Mouse (Mus musculus): ENCODE data around the gene Dmrt3. TPM values are rescaled to one million over a fixed set of nuclear protein-coding genes. Genes with fewer than 3 reads are reported as not detected.

Gene Dmrt3
- polyA plus RNA-seq, 1 experiment = 0.33 TPM

DNA sequence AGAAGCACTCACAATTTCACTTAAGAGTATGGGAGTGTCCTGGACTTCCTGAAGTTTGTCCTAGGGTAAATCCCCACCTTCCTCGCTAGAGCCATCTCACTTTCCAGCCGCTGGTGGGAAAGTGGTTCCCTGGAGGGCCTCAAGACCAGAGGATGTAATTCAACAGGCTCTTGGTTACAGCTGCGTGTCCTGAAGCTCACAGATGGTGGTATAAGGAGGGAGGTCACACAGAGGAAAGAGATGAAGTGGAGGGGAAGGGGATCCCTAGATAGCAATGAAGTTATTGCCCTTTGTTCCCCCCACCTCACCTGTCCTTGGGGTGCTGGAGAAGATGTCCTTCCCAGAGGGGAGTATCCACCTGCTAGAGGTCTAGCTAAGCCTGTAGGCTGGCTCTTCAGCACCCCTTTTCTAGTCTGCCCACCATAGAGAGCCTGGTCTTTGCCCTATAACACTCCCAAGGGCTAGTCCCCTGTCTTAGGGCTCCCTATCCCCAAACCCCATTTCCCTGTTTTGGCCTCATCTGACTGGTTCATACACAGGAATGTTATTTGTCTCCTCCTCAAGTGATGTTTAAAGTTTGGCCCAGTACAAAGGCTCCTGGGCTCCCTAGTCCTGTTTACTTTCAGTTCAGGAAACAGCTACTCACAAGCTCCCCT is 59.6 kb downstream of the Dmrt3 start:
- 13% methylated on average over 3 of the region's 3 CpGs for WGBS
- no peak overlapping the region for H3K27ac ChIP-seq (ENCODE audit: insufficient read depth, low read depth, low read length)
- H3K4me1 ChIP-seq (ENCODE audit: control insufficient read depth, insufficient read depth, insufficient read length, low read length) = peaks cover 14% of the 10 kb centered on the region; the same call in 1 of the 2 replicates
- TF ChIP-seq CTCF (IDR thresholded peaks at IDR 0.05; ENCODE audit: extremely low read depth, insufficient read length, insufficient replicate concordance, low read depth, low read length) (no peak), POLR2A (IDR thresholded peaks at IDR 0.05; ENCODE audit: low read depth, low read length) (no peak)
- H3K4me3 ChIP-seq (ENCODE audit: low read depth, low read length) = no peak overlapping the region
- peaks cover 79% of the 10 kb centered on the region for H3K27me3 ChIP-seq (ENCODE audit: control insufficient read depth, insufficient read depth, low read length)
- no peaks in the 10 kb centered on the region for H3K36me3 ChIP-seq (ENCODE audit: control insufficient read depth, insufficient read depth, low read length)

DNA sequence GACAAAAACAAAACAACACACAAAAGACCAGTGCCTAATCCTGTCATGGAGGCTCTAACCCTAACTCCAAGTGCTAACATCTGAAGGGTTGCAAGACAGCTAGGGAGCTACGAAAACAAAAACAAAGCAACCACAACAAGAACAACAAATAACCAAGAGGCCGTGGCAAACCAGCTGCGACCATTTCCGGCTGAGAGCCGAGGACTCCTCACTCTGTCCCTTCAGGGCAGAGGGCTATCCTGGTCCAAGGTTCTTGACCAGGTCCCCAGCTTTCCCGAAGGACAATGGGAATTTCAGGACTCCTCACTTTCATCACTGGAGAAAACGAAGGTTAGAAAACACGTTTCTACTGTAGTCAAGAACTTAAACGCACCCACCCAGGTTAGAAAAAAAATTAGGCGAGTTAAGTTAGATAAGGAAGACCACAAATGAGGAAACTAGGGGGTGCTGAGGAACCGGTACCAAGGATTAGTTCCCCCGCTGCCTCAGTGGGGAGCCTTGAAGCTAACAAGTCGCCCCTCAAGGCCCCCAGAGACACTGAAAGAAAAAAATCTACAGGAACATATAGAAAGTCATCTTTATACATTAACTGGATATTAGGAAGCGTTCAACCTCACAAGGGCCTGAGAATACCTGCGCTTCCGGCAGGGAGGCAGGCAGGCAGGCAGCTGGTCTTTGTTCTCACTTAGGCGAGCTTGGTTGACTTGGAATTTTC is 60.6 kb downstream of the Dmrt3 start:
- no peak overlapping the region for H3K4me3 ChIP-seq (ENCODE audit: low read depth, low read length)
- H3K36me3 ChIP-seq (ENCODE audit: control insufficient read depth, insufficient read depth, low read length) = no peaks in the 10 kb centered on the region
- H3K27ac ChIP-seq (ENCODE audit: insufficient read depth, low read depth, low read length) = no peak overlapping the region
- peaks cover 78% of the 10 kb centered on the region for H3K27me3 ChIP-seq (ENCODE audit: control insufficient read depth, insufficient read depth, low read length)
- no peak for TF ChIP-seq CTCF (IDR thresholded peaks at IDR 0.05; ENCODE audit: extremely low read depth, insufficient read length, insufficient replicate concordance, low read depth, low read length)
- no peak for TF ChIP-seq POLR2A (IDR thresholded peaks at IDR 0.05; ENCODE audit: low read depth, low read length)
- H3K4me1 ChIP-seq (ENCODE audit: control insufficient read depth, insufficient read depth, insufficient read length, low read length) = peaks cover 14% of the 10 kb centered on the region; the same call in 1 of the 2 replicates
- WGBS = 4% methylated on average over 17 of the region's 17 CpGs

DNA sequence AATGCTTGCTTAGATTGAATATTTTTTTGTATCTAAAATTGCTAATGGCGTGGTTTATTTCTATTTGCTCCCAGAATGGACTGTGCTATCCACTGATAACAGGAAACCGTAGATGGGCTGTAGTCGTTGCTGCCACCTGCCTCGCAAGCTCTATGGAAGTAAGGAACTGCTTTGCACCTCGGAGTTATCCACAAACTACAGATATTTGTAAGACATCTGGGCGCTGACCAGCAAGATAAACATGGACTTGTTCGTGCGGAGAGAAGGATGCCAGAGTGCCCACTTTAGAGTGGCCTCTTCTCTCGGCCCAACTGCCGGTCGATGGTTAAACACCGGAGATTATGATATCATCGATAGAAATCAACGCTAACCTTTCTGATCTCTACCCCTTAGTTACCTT is 61.6 kb downstream of the Dmrt3 start:
- H3K27me3 ChIP-seq (ENCODE audit: control insufficient read depth, insufficient read depth, low read length) = peaks cover 77% of the 10 kb centered on the region
- H3K27ac ChIP-seq (ENCODE audit: insufficient read depth, low read depth, low read length) = no peak overlapping the region
- no peaks in the 10 kb centered on the region for H3K36me3 ChIP-seq (ENCODE audit: control insufficient read depth, insufficient read depth, low read length)
- H3K4me3 ChIP-seq (ENCODE audit: low read depth, low read length) = peak overlapping the region; percentile 42
- 3% methylated on average over 14 of the region's 14 CpGs for WGBS
- H3K4me1 ChIP-seq (ENCODE audit: control insufficient read depth, insufficient read depth, insufficient read length, low read length) = peaks cover 14% of the 10 kb centered on the region; the same call in 1 of the 2 replicates
- TF ChIP-seq POLR2A (IDR thresholded peaks at IDR 0.05; ENCODE audit: low read depth, low read length) (no peak), CTCF (IDR thresholded peaks at IDR 0.05; ENCODE audit: extremely low read depth, insufficient read length, insufficient replicate concordance, low read depth, low read length) (no peak)

DNA sequence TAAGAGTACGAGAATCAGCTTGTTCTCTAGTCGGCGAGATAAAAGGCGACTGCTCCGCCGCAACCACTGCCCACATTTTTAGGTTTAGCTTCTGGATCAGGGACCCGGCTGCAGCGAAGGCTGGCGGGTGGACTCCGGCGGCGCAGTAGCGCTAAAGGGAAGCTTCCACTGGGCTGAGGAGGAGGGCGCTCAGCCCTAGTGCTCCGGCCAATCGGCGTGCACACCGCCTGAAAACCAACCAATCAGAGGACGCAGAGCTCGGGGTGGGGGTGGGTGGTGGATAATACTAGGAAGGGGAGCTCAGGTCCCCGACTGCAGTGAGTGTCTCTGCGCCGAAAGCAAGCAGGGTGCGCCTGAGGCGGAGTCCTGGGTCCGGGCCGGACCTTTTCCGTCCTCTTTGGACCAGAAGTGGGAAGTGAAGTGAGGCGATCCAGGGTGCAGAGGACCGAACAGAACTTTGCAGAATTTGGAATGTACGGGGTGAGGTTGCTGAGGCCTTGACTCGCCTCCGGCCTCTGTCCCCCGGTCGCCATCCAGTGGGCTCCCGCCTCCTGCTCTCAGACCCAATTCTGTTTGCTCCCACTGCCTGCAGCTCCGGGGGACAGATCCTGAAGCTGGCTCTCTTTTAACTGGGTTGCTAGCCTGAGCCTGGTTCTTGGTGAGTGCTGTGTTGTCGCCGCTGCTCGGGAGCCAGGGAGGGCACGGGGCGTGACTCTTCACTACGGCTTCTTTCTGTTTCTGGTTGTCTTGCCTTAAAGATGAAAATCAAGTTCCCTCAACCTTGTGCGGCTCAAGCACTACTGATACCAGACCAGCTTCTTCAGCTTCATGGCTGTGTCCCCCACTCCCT is 62.2 kb downstream of the Dmrt3 start, which contains the start of gene Dmrt2:
Gene Dmrt2 (plus strand): TSS at position 311 of the 850 bp plus-strand sequence.
- H3K27me3 ChIP-seq (ENCODE audit: control insufficient read depth, insufficient read depth, low read length) = peaks cover 76% of the 10 kb centered on the region
- peak within 1 kb of the TSS; percentile 42 for H3K4me3 ChIP-seq (ENCODE audit: low read depth, low read length)
- no peaks in the 10 kb centered on the region for H3K36me3 ChIP-seq (ENCODE audit: control insufficient read depth, insufficient read depth, low read length)
- H3K27ac ChIP-seq (ENCODE audit: insufficient read depth, low read depth, low read length) = no peak within 1 kb of the TSS
- TF ChIP-seq POLR2A (IDR thresholded peaks at IDR 0.05; ENCODE audit: low read depth, low read length) (no peak), CTCF (IDR thresholded peaks at IDR 0.05; ENCODE audit: extremely low read depth, insufficient read length, insufficient replicate concordance, low read depth, low read length) (no peak)
- H3K4me1 ChIP-seq (ENCODE audit: control insufficient read depth, insufficient read depth, insufficient read length, low read length) = peaks cover 14% of the 10 kb centered on the region; the same call in 1 of the 2 replicates
- WGBS = 2% methylated on average over 44 of the region's 44 CpGs

Other genes starting within 250 kb of the Dmrt3 start
- not detected in 2 replicates for gene Dmrt1, start 104.7 kb upstream of the Dmrt3 start, polyA plus RNA-seq (2012; rRNA removed)
- gene Dmrt2, start 62.1 kb downstream of the Dmrt3 start, polyA plus RNA-seq (2012; rRNA removed) = 0.22 and 0.25 TPM in 2 replicates